Mouse (Mus musculus): ENCODE measurements around the gene Mocs1. TPM values are rescaled to one million over a fixed set of nuclear protein-coding genes. Genes with fewer than 3 reads are reported as not detected.
A peak's percentile ranks its signal among the peaks of the same experiment; 100 is the strongest.

Gene Mocs1
- polyA plus RNA-seq, 1 experiment from 2014 or later = 9.9 TPM

- Histone ChIP-seq H3K4me2 (replicated peaks; ENCODE audit: low read depth, low read length) (no peak overlapping the region), H3K9ac (replicated peaks; ENCODE audit: low read depth, low read length) (no peak overlapping the region; the same call in 1 of the 2 replicates), H3K4me3 (ENCODE audit: low read depth, low read length) (no peak overlapping the region), H3K4me1 (ENCODE audit: control insufficient read depth, insufficient read depth, low read length) (peaks cover 16% of the 10 kb centered on the region), H3K27me3 (ENCODE audit: control insufficient read depth, insufficient read depth, low read length) (no peaks in the 10 kb centered on the region), H3K27ac (ENCODE audit: low read length) (peak overlapping the region; percentile 48; the same call in 1 of the 2 replicates), H3K9me3 (ENCODE audit: control insufficient read depth, low read depth, low read length) (no peaks in the 10 kb centered on the region), H3K36me3 (ENCODE audit: control insufficient read depth, insufficient read depth, low read length) (peaks cover 17% of the 10 kb centered on the region; the same call in 1 of the 2 replicates)
- peak; percentile 64; the same call in 1 of the 2 replicates for ATAC-seq (ENCODE audit: insufficient number of reproducible peaks, insufficient read depth, low FRiP score, low read depth)
- WGBS = 40% methylated on average over 6 of the region's 6 CpGs
These were observed 22.8 kb downstream of the Mocs1 start for GRCm38 (mm10) chr17:49450922-49451321.

DNA sequence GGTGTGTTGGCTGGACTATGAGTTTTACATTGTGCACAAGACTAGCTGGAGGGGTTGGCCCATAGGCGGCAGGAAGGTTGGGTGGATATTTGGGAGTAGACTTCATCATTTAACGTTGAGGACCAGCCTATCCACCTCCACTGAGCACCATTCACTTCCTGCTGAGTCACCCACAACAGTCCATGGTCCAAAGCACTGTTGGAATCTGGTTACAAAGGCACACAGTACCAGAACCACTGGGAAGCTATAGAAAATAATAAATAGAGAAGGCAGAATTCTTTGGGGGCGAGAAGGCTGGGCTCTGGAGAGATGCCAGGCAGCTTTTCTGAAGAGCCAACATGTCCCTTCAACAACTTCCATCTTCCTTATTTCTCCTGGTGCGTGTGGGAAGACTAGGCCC lies 28.2 kb downstream of the Mocs1 start:
- H3K36me3 ChIP-seq (ENCODE audit: control insufficient read depth, insufficient read depth, low read length) = peaks cover 25% of the 10 kb centered on the region
- H3K4me1 ChIP-seq (ENCODE audit: control insufficient read depth, insufficient read depth, low read length) = peaks cover 2% of the 10 kb centered on the region; the same call in 1 of the 2 replicates
- H3K27me3 ChIP-seq (ENCODE audit: control insufficient read depth, insufficient read depth, low read length) = no peaks in the 10 kb centered on the region
- H3K27ac ChIP-seq (ENCODE audit: low read length) = no peak overlapping the region
- no peak overlapping the region for H3K4me2 ChIP-seq (replicated peaks; ENCODE audit: low read depth, low read length)
- no peak for ATAC-seq (ENCODE audit: insufficient number of reproducible peaks, insufficient read depth, low FRiP score, low read depth)
- WGBS = 85% methylated on average over 4 of the region's 4 CpGs
- H3K9ac ChIP-seq (replicated peaks; ENCODE audit: low read depth, low read length) = no peak overlapping the region
- no peak overlapping the region for H3K4me3 ChIP-seq (ENCODE audit: low read depth, low read length)
- H3K9me3 ChIP-seq (ENCODE audit: control insufficient read depth, low read depth, low read length) = no peaks in the 10 kb centered on the region

DNA sequence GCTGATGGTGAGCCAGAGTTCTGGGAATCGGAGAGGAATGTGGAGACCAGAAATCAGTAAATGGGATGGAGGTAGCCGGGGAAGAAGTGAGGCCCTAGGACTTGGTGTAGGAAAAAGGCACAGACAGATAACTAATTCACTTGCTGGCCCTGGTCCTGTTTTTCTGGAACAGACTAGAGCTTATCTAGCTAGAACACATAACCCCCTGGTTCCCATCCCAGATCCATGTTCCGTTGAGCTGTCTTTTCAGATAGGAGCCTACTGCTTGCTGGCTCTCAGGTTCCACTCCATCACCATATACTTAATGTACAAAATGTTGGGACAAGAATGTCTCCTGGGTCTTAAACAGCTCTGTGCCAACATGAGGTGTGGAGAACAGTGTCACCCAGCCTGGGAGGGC lies 29.7 kb downstream of the Mocs1 start:
- no peak for ATAC-seq (ENCODE audit: insufficient number of reproducible peaks, insufficient read depth, low FRiP score, low read depth)
- H3K27me3 ChIP-seq (ENCODE audit: control insufficient read depth, insufficient read depth, low read length) = no peaks in the 10 kb centered on the region

GRCm38 (mm10) chr17:49458386-49458785 lies 30.2 kb downstream of the Mocs1 start:
- H3K4me1 ChIP-seq (ENCODE audit: control insufficient read depth, insufficient read depth, low read length) = no peaks in the 10 kb centered on the region
- H3K36me3 ChIP-seq (ENCODE audit: control insufficient read depth, insufficient read depth, low read length) = peaks cover 25% of the 10 kb centered on the region
- H3K9ac ChIP-seq (replicated peaks; ENCODE audit: low read depth, low read length) = no peak overlapping the region
- no peak overlapping the region for H3K4me2 ChIP-seq (replicated peaks; ENCODE audit: low read depth, low read length)
- H3K9me3 ChIP-seq (ENCODE audit: control insufficient read depth, low read depth, low read length) = no peaks in the 10 kb centered on the region
- no peak for ATAC-seq (ENCODE audit: insufficient number of reproducible peaks, insufficient read depth, low FRiP score, low read depth)
- H3K27me3 ChIP-seq (ENCODE audit: control insufficient read depth, insufficient read depth, low read length) = no peaks in the 10 kb centered on the region
- H3K27ac ChIP-seq (ENCODE audit: low read length) = no peak overlapping the region
- H3K4me3 ChIP-seq (ENCODE audit: low read depth, low read length) = no peak overlapping the region
- WGBS = 91% methylated on average over 18 of the region's 18 CpGs

More for the DNA sequence above, 29.7 kb downstream of the Mocs1 start:
- Histone ChIP-seq H3K4me3 (ENCODE audit: low read depth, low read length) (no peak overlapping the region), H3K9ac (replicated peaks; ENCODE audit: low read depth, low read length) (no peak overlapping the region), H3K36me3 (ENCODE audit: control insufficient read depth, insufficient read depth, low read length) (peaks cover 25% of the 10 kb centered on the region), H3K4me1 (ENCODE audit: control insufficient read depth, insufficient read depth, low read length) (no peaks in the 10 kb centered on the region), H3K9me3 (ENCODE audit: control insufficient read depth, low read depth, low read length) (no peaks in the 10 kb centered on the region), H3K27ac (ENCODE audit: low read length) (no peak overlapping the region), H3K4me2 (replicated peaks; ENCODE audit: low read depth, low read length) (no peak overlapping the region)
- 84% methylated on average over 3 of the region's 3 CpGs for WGBS

DNA sequence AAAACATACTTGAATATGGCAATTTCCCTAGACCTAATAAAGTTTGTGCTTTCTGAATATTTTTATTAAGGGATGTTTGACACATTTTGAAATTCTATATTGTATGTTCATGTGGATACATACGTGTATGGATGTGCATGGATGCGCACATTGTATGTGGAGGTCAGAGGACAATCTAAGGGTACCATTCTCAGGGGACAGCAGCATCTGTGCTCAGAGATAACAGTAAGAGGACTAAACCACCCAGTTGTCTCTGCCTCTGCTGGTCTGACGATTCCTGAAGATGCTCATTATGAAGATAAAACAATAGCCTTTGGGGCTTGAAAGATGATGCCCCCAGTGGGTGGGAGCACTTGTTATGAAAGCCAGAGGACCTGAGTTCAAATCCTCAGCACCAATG lies 36.7 kb downstream of the Mocs1 start:
- Histone ChIP-seq H3K9ac (replicated peaks; ENCODE audit: low read depth, low read length) (no peak overlapping the region), H3K9me3 (ENCODE audit: control insufficient read depth, low read depth, low read length) (no peaks in the 10 kb centered on the region), H3K4me3 (ENCODE audit: low read depth, low read length) (no peak overlapping the region), H3K4me1 (ENCODE audit: control insufficient read depth, insufficient read depth, low read length) (no peaks in the 10 kb centered on the region), H3K4me2 (replicated peaks; ENCODE audit: low read depth, low read length) (no peak overlapping the region), H3K27ac (ENCODE audit: low read length) (no peak overlapping the region), H3K36me3 (ENCODE audit: control insufficient read depth, insufficient read depth, low read length) (peaks cover 9% of the 10 kb centered on the region), H3K27me3 (ENCODE audit: control insufficient read depth, insufficient read depth, low read length) (no peaks in the 10 kb centered on the region)
- 89% methylated on average over 3 of the region's 3 CpGs for WGBS
- ATAC-seq (ENCODE audit: insufficient number of reproducible peaks, insufficient read depth, low FRiP score, low read depth) = no peak

DNA sequence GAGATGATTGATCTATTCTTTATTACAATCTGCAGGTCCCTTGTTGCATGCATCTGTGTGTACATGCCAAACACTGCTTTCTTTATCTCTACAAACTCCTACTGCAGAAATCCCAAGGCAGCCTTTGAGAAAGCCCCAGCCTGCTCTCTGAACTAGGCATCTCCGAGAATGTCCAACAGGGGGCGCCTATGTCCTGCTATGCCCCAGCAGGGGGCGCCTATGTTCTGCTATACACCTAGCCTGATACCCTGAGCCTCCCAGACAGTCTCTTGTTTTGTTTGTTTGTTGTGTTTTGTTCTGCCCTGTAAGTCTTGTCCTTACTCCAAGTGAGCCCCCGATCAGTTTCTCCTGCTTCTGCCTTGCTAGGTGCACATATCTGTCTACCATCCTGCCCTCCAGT lies 40.1 kb downstream of the Mocs1 start:
- WGBS = 33% methylated on average over 4 of the region's 4 CpGs
- ATAC-seq (ENCODE audit: insufficient number of reproducible peaks, insufficient read depth, low FRiP score, low read depth) = no peak; the same call in 1 of the 2 replicates
- no peaks in the 10 kb centered on the region for H3K4me1 ChIP-seq (ENCODE audit: control insufficient read depth, insufficient read depth, low read length)
- no peak overlapping the region for H3K4me2 ChIP-seq (replicated peaks; ENCODE audit: low read depth, low read length)
- no peak overlapping the region for H3K27ac ChIP-seq (ENCODE audit: low read length)
- no peaks in the 10 kb centered on the region for H3K27me3 ChIP-seq (ENCODE audit: control insufficient read depth, insufficient read depth, low read length)
- H3K9ac ChIP-seq (replicated peaks; ENCODE audit: low read depth, low read length) = no peak overlapping the region
- no peaks in the 10 kb centered on the region for H3K9me3 ChIP-seq (ENCODE audit: control insufficient read depth, low read depth, low read length)
- H3K36me3 ChIP-seq (ENCODE audit: control insufficient read depth, insufficient read depth, low read length) = peaks cover 8% of the 10 kb centered on the region
- H3K4me3 ChIP-seq (ENCODE audit: low read depth, low read length) = no peak overlapping the region

- H3K4me2 ChIP-seq (replicated peaks; ENCODE audit: low read depth, low read length) = no peak overlapping the region
- no peaks in the 10 kb centered on the region for H3K9me3 ChIP-seq (ENCODE audit: control insufficient read depth, low read depth, low read length)
- no peaks in the 10 kb centered on the region for H3K4me1 ChIP-seq (ENCODE audit: control insufficient read depth, insufficient read depth, low read length)
- WGBS = 62% methylated on average over 8 of the region's 8 CpGs
- H3K4me3 ChIP-seq (ENCODE audit: low read depth, low read length) = no peak overlapping the region
- H3K27me3 ChIP-seq (ENCODE audit: control insufficient read depth, insufficient read depth, low read length) = no peaks in the 10 kb centered on the region
- no peak overlapping the region for H3K9ac ChIP-seq (replicated peaks; ENCODE audit: low read depth, low read length)
- ATAC-seq (ENCODE audit: insufficient number of reproducible peaks, insufficient read depth, low FRiP score, low read depth) = peak; percentile 44; the same call in 1 of the 2 replicates
- peaks cover 4% of the 10 kb centered on the region; the same call in 1 of the 2 replicates for H3K36me3 ChIP-seq (ENCODE audit: control insufficient read depth, insufficient read depth, low read length)
- H3K27ac ChIP-seq (ENCODE audit: low read length) = no peak overlapping the region
These were observed 44.5 kb downstream of the Mocs1 start for GRCm38 (mm10) chr17:49472626-49473025.

- Histone ChIP-seq H3K9me3 (ENCODE audit: control insufficient read depth, low read depth, low read length) (no peaks in the 10 kb centered on the region), H3K27me3 (ENCODE audit: control insufficient read depth, insufficient read depth, low read length) (no peaks in the 10 kb centered on the region), H3K4me2 (replicated peaks; ENCODE audit: low read depth, low read length) (no peak overlapping the region), H3K36me3 (ENCODE audit: control insufficient read depth, insufficient read depth, low read length) (peaks cover 9% of the 10 kb centered on the region; the same call in 1 of the 2 replicates), H3K4me3 (ENCODE audit: low read depth, low read length) (no peak overlapping the region), H3K9ac (replicated peaks; ENCODE audit: low read depth, low read length) (no peak overlapping the region), H3K4me1 (ENCODE audit: control insufficient read depth, insufficient read depth, low read length) (no peaks in the 10 kb centered on the region), H3K27ac (ENCODE audit: low read length) (no peak overlapping the region)
- no peak for ATAC-seq (ENCODE audit: insufficient number of reproducible peaks, insufficient read depth, low FRiP score, low read depth)
- 87% methylated on average over 4 of the region's 4 CpGs for WGBS
These were observed 45.9 kb downstream of the Mocs1 start for GRCm38 (mm10) chr17:49474051-49474450.

DNA sequence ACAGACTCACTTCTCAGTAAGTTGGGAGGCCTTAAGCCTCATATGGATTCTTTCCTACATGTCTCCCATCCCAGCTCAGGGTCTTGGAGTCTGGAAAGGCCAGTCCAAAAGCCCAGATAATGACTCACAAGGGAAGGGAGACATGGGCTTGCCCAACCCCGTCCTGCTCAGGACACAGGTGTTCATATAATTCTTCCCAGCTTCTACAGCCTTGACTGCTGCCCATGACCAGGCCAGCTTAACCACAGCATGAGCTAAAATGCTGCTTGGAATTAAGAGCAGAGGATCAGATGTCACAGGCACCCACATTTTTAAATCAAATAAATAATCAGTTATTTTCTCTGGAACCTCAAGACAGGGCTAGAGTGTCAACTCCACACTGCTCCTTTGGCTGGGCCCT lies 47.0 kb downstream of the Mocs1 start:
- Histone ChIP-seq H3K36me3 (ENCODE audit: control insufficient read depth, insufficient read depth, low read length) (peaks cover 9% of the 10 kb centered on the region; the same call in 1 of the 2 replicates), H3K27me3 (ENCODE audit: control insufficient read depth, insufficient read depth, low read length) (no peaks in the 10 kb centered on the region), H3K9ac (replicated peaks; ENCODE audit: low read depth, low read length) (no peak overlapping the region), H3K4me1 (ENCODE audit: control insufficient read depth, insufficient read depth, low read length) (no peaks in the 10 kb centered on the region), H3K4me2 (replicated peaks; ENCODE audit: low read depth, low read length) (no peak overlapping the region), H3K4me3 (ENCODE audit: low read depth, low read length) (no peak overlapping the region), H3K9me3 (ENCODE audit: control insufficient read depth, low read depth, low read length) (no peaks in the 10 kb centered on the region), H3K27ac (ENCODE audit: low read length) (no peak overlapping the region)
- 88% methylated on average over 1 of the region's 1 CpGs for WGBS
- no peak for ATAC-seq (ENCODE audit: insufficient number of reproducible peaks, insufficient read depth, low FRiP score, low read depth)
